Mouse (Mus musculus) embryonic facial prominence, embryonic 11.5 days (tissue): ENCODE results near the gene Rasl11a. TPM values are rescaled to one million over a fixed set of nuclear protein-coding genes. Genes with fewer than 3 reads are reported as not detected.
"Not testable (repeated sequence)": the region's sequence is repeated elsewhere in the genome, so short reads cannot be mapped to it uniquely, and the experiment has no call there.

Experiments used
- ATAC-seq: fragments of 200-750 bp; cut with Nextera tagmentation; replicated peaks from 2 replicates; pipeline ENCODE4 v1.8.0; 2017; ENCODE audit warnings: low read depth; ENCODE audit not compliant: insufficient number of reproducible peaks, low FRiP score, low TSS enrichment
- DNase-seq: peaks from one replicate; pipeline ENCODE4 v3.0.0-alpha.2; 2015; ENCODE audit warnings: low spot score
- H3K27ac ChIP-seq: fragments of 300-500 bp; sonication (generic); replicated peaks from 2 replicates; pipeline ENCODE4 v1.5.1; 2014; ENCODE audit warnings: mild to moderate bottlenecking, low read depth, low read length, control low read depth
- H3K27me3 ChIP-seq: fragments of 300-500 bp; sonication (generic); 2 replicates; pipeline ENCODE4 v1.6.1; 2014; ENCODE audit warnings: mild to moderate bottlenecking, low read length, moderate library complexity, mixed read lengths; ENCODE audit not compliant: control insufficient read depth, insufficient read depth
- H3K36me3 ChIP-seq: fragments of 300-500 bp; sonication (generic); replicated peaks from 2 replicates; pipeline ENCODE4 v1.6.1; 2014; ENCODE audit warnings: low read depth, mild to moderate bottlenecking, low read length, moderate library complexity, mixed read lengths; ENCODE audit not compliant: control insufficient read depth, insufficient read depth
- H3K4me1 ChIP-seq: fragments of 300-500 bp; sonication (generic); 2 replicates; pipeline ENCODE4 v1.6.1; 2014; ENCODE audit warnings: low read length, mixed read lengths; ENCODE audit not compliant: control insufficient read depth, insufficient read depth
- H3K4me2 ChIP-seq: fragments of 300-500 bp; sonication (generic); 2 replicates; pipeline ENCODE4 v1.6.1; 2014; ENCODE audit warnings: low read depth, mild to moderate bottlenecking, control low read depth, low read length, moderate library complexity
- H3K4me3 ChIP-seq: fragments of 300-500 bp; sonication (generic); 2 replicates; pipeline ENCODE4 v1.5.1; 2014; ENCODE audit warnings: low read depth, low read length, control low read depth
- H3K9ac ChIP-seq: fragments of 300-500 bp; sonication (generic); replicated peaks from 2 replicates; pipeline ENCODE4 v1.6.1; 2014; ENCODE audit warnings: mild to moderate bottlenecking, control low read depth, low read length
- H3K9me3 ChIP-seq: fragments of 300-500 bp; sonication (generic); replicated peaks from 2 replicates; pipeline ENCODE4 v1.6.1; 2016; ENCODE audit warnings: mild to moderate bottlenecking, low read length, inconsistent platforms, mixed read lengths; ENCODE audit not compliant: control insufficient read depth
- WGBS: fragments of 180-500 bp; shearing (Covaris S2); extraction: QIAGEN DNeasy Blood & Tissue Kit; methylation state at CpG from one replicate; pipeline ENCODE4 v1.1.7; 2014; 5-methylcytosine and 5-hydroxymethylcytosine counted together
- polyA plus RNA-seq: library from polyadenylated mRNA; unstranded; fragments of >200 nt; fragmentation: Nextera tagmentation; extraction: Ambion mirVana; gene quantifications from 2 replicates; pipeline ENCODE4 v1.2.1, GENCODE M21; 2014

Rasl11a gene
- polyA plus RNA-seq, 1 experiment from 2014 or later, result 24.9 TPM

DNA sequence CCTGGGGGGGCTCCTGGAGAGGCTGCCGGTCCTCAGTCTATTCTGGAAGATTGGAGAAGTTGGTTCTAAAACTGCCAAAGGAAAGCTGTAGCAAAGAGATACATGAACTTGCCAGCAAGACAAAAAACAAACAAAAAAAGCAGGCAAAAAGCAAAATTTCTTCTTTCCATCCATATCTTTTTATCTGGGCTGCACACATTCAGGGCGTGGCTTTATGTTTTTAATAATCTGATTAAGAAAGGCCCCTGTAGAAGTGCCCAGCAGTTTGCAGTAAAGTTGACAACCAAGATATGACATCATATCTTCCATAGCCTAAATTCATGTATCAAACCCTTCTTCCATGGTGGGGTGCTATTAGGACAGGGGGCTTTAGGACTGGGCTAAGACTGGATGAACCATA lies 21.4 kb downstream of the Rasl11a start:
- Histone ChIP-seq H3K9ac (no peak overlapping the region), H3K4me3 (no peak overlapping the region), H3K4me1 (no peaks in the 10 kb centered on the region; the same call in 1 of the 2 replicates), H3K36me3 (no peaks in the 10 kb centered on the region), H3K4me2 (no peak overlapping the region), H3K9me3 (no peaks in the 10 kb centered on the region), H3K27me3 (no peaks in the 10 kb centered on the region), H3K27ac (no peak overlapping the region)
- DNase-seq (no peak), ATAC-seq (no peak)
- 92% methylated on average over 2 of the region's 2 CpGs for WGBS

DNA sequence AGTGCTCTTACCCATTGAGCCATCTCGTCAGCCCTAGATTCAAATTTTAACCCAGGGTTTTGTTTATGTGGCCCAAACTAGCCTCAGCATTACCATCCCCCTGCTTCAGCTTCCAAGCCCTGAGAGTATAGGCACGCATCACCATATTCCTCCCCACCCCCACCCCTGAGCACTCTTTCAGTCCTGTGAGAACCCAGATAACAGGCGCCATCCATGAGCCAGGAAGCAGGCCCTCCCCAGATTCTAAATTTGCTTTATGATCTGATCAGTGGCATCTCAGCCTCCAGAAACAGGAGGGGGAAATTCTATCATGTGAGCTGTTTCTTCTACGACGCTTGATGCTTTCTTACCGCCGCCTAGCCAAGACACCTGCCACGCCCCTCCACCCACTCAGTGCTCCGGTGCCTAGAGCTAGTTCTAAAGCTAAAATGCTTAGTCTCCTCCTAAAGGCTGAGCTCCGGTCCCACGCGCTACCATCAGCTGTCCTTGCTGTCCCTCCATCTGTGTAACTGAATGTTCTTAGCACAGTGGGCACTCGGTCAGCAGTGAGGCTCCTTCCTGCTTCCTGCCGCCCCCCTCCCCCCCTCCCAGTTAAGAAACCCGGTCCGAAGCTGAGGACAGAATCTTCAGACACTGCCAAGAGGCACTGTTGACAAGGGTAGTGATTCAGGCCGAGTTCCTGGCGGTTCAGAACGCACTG lies 22.5 kb downstream of the Rasl11a start:
- H3K9ac ChIP-seq, result peak overlapping the region; percentile 19; the same call in 1 of the 2 replicates
- no peak overlapping the region for H3K27ac ChIP-seq
- peak; percentile 55; the same call in 1 of the 2 replicates for ATAC-seq
- no peaks in the 10 kb centered on the region for H3K9me3 ChIP-seq
- DNase-seq, result peak; percentile 11
- no peaks in the 10 kb centered on the region; the same call in 1 of the 2 replicates for H3K4me1 ChIP-seq
- peak overlapping the region; percentile 8 for H3K4me2 ChIP-seq
- no peaks in the 10 kb centered on the region for H3K36me3 ChIP-seq
- H3K4me3 ChIP-seq, result peak overlapping the region; percentile 21; the same call in 1 of the 2 replicates
- WGBS, result 5% methylated on average over 19 of the region's 19 CpGs
- no peaks in the 10 kb centered on the region for H3K27me3 ChIP-seq

- H3K4me1 ChIP-seq, result no peaks in the 10 kb centered on the region; the same call in 1 of the 2 replicates
- no peaks in the 10 kb centered on the region for H3K36me3 ChIP-seq
- DNase-seq (no peak), ATAC-seq (no peak)
- H3K27ac ChIP-seq, result no peak overlapping the region
- H3K4me2 ChIP-seq, result peak overlapping the region; percentile 8; the same call in 1 of the 2 replicates
- no peaks in the 10 kb centered on the region for H3K27me3 ChIP-seq
- no peak overlapping the region for H3K4me3 ChIP-seq
- no peaks in the 10 kb centered on the region for H3K9me3 ChIP-seq
- H3K9ac ChIP-seq, result no peak overlapping the region
- WGBS, result 7% methylated on average over 4 of the region's 4 CpGs
These were observed 23.1 kb downstream of the Rasl11a start for GRCm38 (mm10) chr5:146867946-146868314.

- H3K36me3 ChIP-seq, result no peaks in the 10 kb centered on the region
- no peaks in the 10 kb centered on the region for H3K27me3 ChIP-seq
- H3K4me2 ChIP-seq, result no peak overlapping the region
- H3K9me3 ChIP-seq, result no peaks in the 10 kb centered on the region; the same call in 1 of the 2 replicates
- DNase-seq, result no peak
- H3K9ac ChIP-seq, result no peak overlapping the region
- no peak for ATAC-seq
- 91% methylated on average over 5 of the region's 5 CpGs for WGBS
- no peaks in the 10 kb centered on the region for H3K4me1 ChIP-seq
- no peak overlapping the region for H3K4me3 ChIP-seq
- H3K27ac ChIP-seq, result no peak overlapping the region
These were observed 28.2 kb downstream of the Rasl11a start for GRCm38 (mm10) chr5:146872981-146873631.

GRCm38 (mm10) chr5:146876024-146876423 lies 31.2 kb downstream of the Rasl11a start:
- no peak overlapping the region for H3K27ac ChIP-seq
- H3K36me3 ChIP-seq, result no peaks in the 10 kb centered on the region
- DNase-seq (no peak), ATAC-seq (no peak)
- no peak overlapping the region for H3K4me3 ChIP-seq
- H3K27me3 ChIP-seq, result no peaks in the 10 kb centered on the region
- no peaks in the 10 kb centered on the region for H3K4me1 ChIP-seq
- 74% methylated on average over 2 of the region's 2 CpGs for WGBS
- H3K4me2 ChIP-seq, result no peak overlapping the region
- H3K9ac ChIP-seq, result no peak overlapping the region
- no peaks in the 10 kb centered on the region; the same call in 1 of the 2 replicates for H3K9me3 ChIP-seq

- ATAC-seq, DNase-seq, H3K4me1 ChIP-seq, H3K4me3 ChIP-seq, H3K4me2 ChIP-seq, H3K9ac ChIP-seq, H3K9me3 ChIP-seq, H3K27me3 ChIP-seq, H3K36me3 ChIP-seq, H3K27ac ChIP-seq: not testable (repeated sequence)
- WGBS, result 90% methylated on average over 4 of the region's 6 CpGs
These were observed 33.0 kb downstream of the Rasl11a start for GRCm38 (mm10) chr5:146877882-146878281.

GRCm38 (mm10) chr5:146882261-146882660 lies 37.4 kb downstream of the Rasl11a start:
- no peaks in the 10 kb centered on the region for H3K9me3 ChIP-seq
- no peaks in the 10 kb centered on the region for H3K27me3 ChIP-seq
- 86% methylated on average over 6 of the region's 6 CpGs for WGBS
- no peak for ATAC-seq
- no peaks in the 10 kb centered on the region for H3K36me3 ChIP-seq
- H3K4me2 ChIP-seq, result no peak overlapping the region
- no peak for DNase-seq
- no peaks in the 10 kb centered on the region for H3K4me1 ChIP-seq
- H3K27ac ChIP-seq, result no peak overlapping the region
- H3K4me3 ChIP-seq, result no peak overlapping the region
- no peak overlapping the region for H3K9ac ChIP-seq

GRCm38 (mm10) chr5:146883053-146883452 lies 38.2 kb downstream of the Rasl11a start:
- H3K27me3 ChIP-seq, result no peaks in the 10 kb centered on the region
- H3K4me3 ChIP-seq, result no peak overlapping the region
- no peak overlapping the region for H3K9ac ChIP-seq
- no peaks in the 10 kb centered on the region for H3K36me3 ChIP-seq
- no peak for ATAC-seq
- no peaks in the 10 kb centered on the region for H3K4me1 ChIP-seq
- no peaks in the 10 kb centered on the region for H3K9me3 ChIP-seq
- DNase-seq, result no peak
- H3K27ac ChIP-seq, result no peak overlapping the region
- H3K4me2 ChIP-seq, result no peak overlapping the region
- 70% methylated on average over 7 of the region's 7 CpGs for WGBS
